Comparison of ENCODE assay signal across 25 mouse cellular contexts in the genomic region with DNA sequence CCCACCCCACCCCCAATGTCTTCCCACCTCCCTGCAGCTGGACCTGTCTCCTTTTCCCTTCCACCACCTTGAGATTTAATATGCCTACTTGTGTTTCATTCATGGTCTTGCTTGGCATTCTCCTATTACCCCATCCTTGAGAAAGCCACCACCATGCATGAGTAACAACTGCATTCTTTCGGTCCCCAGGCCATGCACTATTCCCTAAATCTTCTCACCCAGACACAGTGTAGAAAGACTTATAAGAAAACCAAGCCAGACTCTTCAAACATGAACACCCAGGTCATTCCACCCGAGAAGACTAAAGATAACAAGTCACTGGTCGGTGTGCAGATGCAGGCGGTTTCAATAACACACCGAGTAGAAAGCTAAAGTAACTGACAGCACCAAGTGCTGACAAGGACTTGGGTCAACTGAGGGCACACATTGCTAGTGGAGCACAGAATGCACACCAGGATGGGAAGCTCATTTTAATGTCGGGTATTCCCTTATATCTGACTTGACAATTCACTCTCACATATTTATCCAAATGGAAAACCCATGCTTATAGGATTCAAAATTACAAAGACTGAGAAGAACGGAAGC.
"Had no signal": no experiment of that assay in that cellular context is flagged by ENCODE, and none has a peak within 500 bp of the region (broad histone marks: within the 10 kb centered on the region; RNA-seq: fewer than 3 reads in every experiment).

No protein-coding gene starts in this region.

- ATAC-seq: forebrain, embryonic 16.5 days; hindbrain, postnatal 0 days; intestine, embryonic 16.5 days had no signal

- H3K27ac ChIP-seq: heart, embryonic 10.5 days; hindbrain, embryonic 10.5 days; hindbrain, embryonic 13.5 days; hindbrain, embryonic 15.5 days; hindbrain, postnatal 0 days; limb, embryonic 13.5 days; limb, embryonic 15.5 days; liver, embryonic 13.5 days; liver, embryonic 15.5 days had no signal

- H3K36me3 ChIP-seq: heart, embryonic 10.5 days; heart, embryonic 12.5 days; hindbrain, embryonic 10.5 days; hindbrain, embryonic 13.5 days; hindbrain, embryonic 15.5 days; limb, embryonic 13.5 days; limb, embryonic 15.5 days; liver, embryonic 13.5 days; liver, embryonic 15.5 days had no signal

- H3K27me3 ChIP-seq: heart, embryonic 12.5 days; hindbrain, embryonic 13.5 days; hindbrain, embryonic 15.5 days; limb, embryonic 13.5 days; limb, embryonic 15.5 days; liver, embryonic 13.5 days; liver, embryonic 15.5 days had no signal

- DNase-seq: gastrocnemius, postnatal 10 days; gastrocnemius, postnatal 25 days; heart, adult 18-20 months; heart, postnatal 10 days; heart, postnatal 4 days; kidney, adult 11 months; kidney, adult 8-10 months; kidney, postnatal 10 days; kidney, postnatal 36 days; layer of hippocampus, adult 9-11 months; layer of hippocampus, postnatal 36 days; left cerebral cortex, postnatal 4 days; liver, embryonic 13.5 days had no signal

- H3K9ac ChIP-seq: heart, embryonic 12.5 days; hindbrain, embryonic 13.5 days; hindbrain, embryonic 15.5 days; limb, embryonic 13.5 days; limb, embryonic 15.5 days; liver, embryonic 13.5 days; liver, embryonic 15.5 days had no signal

- H3K4me1 ChIP-seq: heart, embryonic 10.5 days; hindbrain, embryonic 15.5 days; limb, embryonic 13.5 days; limb, embryonic 15.5 days; liver, embryonic 13.5 days; liver, embryonic 15.5 days had no signal

- H3K4me3 ChIP-seq: heart, embryonic 10.5 days; heart, embryonic 12.5 days; hindbrain, embryonic 10.5 days; hindbrain, embryonic 13.5 days; hindbrain, embryonic 15.5 days; limb, embryonic 13.5 days; limb, embryonic 15.5 days; liver, embryonic 13.5 days; liver, embryonic 15.5 days had no signal

- H3K4me2 ChIP-seq: heart, embryonic 12.5 days; hindbrain, embryonic 13.5 days; hindbrain, embryonic 15.5 days; limb, embryonic 13.5 days; limb, embryonic 15.5 days; liver, embryonic 11.5 days; liver, embryonic 13.5 days; liver, embryonic 15.5 days had no signal

- H3K9me3 ChIP-seq: heart, embryonic 10.5 days; heart, embryonic 12.5 days; hindbrain, embryonic 10.5 days; hindbrain, embryonic 13.5 days; hindbrain, embryonic 15.5 days; limb, embryonic 13.5 days; limb, embryonic 15.5 days; liver, embryonic 13.5 days; liver, embryonic 15.5 days had no signal
